Mouse (Mus musculus) gastrocnemius, postnatal 36 days (tissue): ENCODE data around the gene Col1a2. TPM values are rescaled to one million over a fixed set of nuclear protein-coding genes. Genes with fewer than 3 reads are reported as not detected.

Experiments used
- DNase-seq, 2 experiments: peaks; one replicate each; pipeline ENCODE4 v3.0.0; 2022
- intact Hi-C: fragments of 180-260 bp; cut with DNase I; formaldehyde crosslinking; loops from one replicate; pipeline ENCODE4 v1.15.1; 2025
- total RNA-seq, 2 experiments: library from RNA; stranded (reverse); gene quantifications; 2 replicates each; pipeline ENCODE4 v1.2.3; 2021

The Col1a2 gene
- total RNA-seq, 2 experiments from 2014 or later, result 437 to 544 TPM

DNA sequence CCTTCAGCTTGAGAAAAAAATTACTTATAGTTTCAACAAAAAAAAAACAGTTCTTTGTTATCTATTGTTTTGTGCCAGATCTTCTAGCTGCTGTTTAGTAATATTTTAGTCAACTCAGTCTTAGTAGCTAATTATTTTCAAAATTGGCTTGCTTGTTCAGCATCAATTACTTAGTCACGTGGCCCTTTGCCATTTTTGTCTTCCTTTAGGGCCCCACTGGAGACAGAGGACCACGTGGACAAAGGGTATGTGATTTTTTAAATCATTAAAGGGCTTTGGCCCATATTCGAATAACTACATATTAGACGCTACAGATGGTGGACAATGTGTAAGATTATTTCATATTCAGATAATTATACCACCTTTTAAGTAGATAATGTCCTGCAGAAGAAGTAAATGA lies 4.8 kb downstream of the Col1a2 start:
- intact Hi-C loops, result loop anchor here (5.0 kb wide), 1 partner anchor 92 kb away; no protein-coding TSS in a partner anchor
- no peak for DNase-seq

DNA sequence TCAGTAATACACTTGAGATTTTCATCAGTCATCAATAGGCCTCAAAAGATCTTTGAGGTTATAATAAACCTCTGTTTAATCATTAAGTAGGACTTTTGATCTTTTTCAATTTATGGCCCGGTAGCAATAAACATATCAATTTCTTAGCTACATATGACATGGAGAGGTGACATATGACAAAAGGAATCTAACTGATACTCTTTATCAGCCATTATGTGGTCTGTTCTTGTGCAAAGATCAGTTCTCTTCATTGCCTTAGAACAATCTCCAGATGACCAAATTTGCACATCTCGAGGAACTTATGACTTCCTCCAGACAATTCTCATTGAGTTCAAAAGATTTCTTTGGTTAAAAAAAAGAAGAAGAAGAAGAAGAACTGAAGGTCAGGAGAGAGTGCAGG lies 10.1 kb downstream of the Col1a2 start:
- DNase-seq, result no peak
- intact Hi-C loops, result no loop called here

DNA sequence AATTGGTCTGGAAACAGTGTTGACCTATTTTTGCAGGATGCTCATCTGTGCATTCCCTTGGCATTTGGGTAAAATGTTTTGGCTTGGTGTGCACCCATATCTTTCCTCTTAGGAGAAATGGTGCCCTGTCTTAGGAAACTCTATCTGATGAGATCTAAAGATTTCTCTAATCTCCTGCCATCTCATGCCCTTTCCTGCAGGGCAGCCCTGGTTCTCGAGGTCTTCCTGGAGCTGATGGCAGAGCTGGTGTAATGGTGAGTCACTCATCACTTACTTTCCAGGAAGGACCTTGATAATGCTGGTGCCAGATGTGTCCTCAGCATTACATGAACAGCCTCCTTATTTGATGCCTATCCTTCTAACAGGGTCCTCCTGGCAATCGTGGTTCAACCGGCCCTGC lies 16.4 kb downstream of the Col1a2 start:
- no peak for DNase-seq
- intact Hi-C loops, result no loop called here

DNA sequence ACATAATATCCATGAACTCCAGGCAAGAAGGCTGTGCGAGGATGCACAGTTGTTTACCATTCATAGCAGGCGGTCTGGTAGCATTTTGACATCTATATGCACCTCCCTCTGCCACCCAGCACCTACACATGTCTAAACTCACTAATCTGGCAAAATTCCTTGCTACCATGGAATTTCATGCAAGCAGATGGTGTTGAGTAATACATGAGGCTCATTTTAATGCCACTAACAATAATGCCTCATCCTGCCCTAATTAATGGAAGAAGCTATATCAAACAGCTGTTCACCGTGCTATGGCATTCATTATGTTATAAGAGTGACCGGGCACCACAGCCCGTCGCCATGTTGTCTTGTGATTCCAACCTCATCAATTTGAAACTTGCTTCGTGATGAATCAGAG lies 23.8 kb downstream of the Col1a2 start:
- no peak for DNase-seq
- intact Hi-C loops, result no loop called here

DNA sequence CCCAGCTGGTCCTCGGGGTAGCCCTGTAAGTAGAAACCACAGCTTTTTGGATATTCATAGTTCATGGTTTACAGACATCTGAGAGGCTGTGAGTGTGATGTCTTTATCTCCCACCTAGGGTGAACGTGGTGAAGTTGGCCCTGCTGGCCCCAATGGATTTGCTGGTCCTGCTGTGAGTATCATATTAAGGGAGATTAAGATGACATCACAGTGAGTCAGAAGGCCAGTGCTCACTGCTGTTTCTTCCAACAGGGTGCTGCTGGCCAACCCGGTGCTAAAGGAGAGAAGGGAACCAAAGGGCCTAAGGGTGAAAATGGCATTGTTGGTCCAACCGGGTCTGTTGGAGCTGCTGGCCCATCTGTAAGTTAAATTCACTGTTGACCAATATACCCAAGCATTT lies 26.4 kb downstream of the Col1a2 start:
- no peak for DNase-seq
- intact Hi-C loops, result no loop called here

DNA sequence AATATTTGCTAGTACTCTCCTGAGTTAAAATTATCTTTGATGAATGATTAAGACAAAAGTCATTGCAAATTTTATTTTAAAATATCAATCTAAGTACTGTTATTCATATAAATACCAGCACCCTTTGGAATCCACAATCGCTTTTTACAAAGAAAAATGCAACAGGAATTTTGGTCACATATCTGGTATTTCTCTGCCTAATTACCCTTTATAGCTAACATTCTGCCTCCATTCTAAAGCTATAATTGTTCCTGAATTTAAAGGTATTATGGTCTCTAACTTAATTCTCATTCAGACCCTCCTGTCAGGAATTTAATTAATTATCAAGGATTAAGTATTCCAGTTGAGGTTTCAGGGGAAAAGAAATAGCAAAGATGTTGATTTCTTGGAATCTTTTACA lies 28.3 kb downstream of the Col1a2 start:
- intact Hi-C loops, result no loop called here
- no peak for DNase-seq

DNA sequence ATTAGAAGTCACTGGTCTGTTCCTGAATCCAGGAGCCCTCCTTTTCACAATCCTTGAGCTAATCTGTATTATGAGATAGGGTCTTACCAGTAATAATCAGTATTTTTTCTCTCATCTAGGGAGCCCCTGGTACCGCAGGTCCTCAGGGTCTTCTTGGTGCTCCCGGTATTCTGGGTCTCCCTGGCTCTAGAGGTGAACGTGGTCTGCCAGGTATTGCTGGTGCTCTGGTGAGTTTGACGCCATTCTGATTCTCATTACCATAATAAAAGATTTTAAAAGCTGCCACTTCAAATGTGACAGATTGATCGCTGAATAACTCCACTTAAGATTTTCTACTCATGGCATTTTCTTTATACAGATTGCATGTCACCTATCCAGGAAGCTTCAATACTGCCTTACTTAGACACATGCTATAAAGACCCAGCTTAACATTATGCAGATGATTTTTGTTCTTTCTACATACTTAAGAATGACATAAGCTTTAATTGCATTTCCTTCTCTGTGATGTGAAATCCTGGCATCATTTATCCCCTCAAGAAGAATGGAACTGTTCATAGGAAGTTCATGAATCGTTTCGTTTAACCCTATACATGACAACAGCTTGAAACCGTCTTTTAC lies 30.0 kb downstream of the Col1a2 start:
- intact Hi-C loops, result no loop called here
- DNase-seq, result no peak

DNA sequence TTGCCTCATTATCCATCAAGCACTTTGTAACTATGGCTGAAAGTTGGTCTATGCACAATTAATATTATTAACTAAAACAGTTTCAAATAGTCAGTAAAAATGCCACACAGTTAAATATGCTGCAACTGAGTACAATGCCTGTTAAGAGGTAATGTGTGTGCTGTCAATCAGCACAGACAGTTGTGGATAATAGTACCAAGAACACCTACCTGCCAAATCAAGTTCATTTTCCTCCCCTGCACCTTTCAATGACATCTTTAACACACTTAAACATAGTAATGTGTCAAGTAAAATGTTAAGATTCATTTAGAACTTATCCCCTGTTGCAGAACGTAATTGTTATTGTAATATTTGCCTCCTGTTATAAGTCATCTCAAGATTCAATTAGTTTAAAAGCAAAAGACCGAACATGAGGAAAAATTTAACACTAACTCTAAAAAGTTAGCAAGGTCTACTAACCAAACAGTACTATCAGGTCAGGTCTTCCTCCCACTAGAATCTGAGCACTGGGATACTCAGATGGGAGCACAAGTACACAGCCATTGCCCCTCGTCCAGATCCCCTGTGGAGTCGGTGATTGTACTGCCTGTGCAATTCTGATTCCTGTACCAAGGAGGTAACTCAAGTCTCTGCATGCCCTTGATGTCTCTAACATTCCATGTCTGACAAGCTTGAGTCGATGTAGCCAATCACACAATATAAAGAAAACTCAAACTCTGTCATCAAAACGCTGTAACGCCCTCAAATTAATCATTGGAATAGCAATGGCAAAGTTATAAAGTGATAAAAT lies 37.5 kb downstream of the Col1a2 start:
- intact Hi-C loops, result no loop called here
- DNase-seq, result no peak

DNA sequence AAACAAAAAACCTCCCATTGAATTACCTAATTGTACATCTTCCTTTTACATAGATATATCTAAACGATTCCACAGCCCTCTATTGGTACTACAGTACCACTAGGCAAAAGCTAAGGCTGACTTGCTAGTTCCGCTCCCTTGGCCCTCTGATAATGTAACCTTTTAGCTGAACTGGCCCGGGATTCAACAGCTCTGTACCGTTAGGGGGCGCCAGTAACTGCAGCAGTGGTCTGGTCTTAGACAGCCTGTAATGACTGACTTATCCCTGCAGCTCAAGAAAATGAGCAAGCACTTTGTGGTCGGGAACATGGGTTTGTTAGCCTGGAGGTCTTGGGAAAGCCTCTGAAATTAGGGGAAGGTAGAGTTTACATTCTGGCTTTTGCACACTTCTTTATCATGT lies 39.9 kb downstream of the Col1a2 start:
- intact Hi-C loops, result no loop called here
- DNase-seq, result no peak

DNA sequence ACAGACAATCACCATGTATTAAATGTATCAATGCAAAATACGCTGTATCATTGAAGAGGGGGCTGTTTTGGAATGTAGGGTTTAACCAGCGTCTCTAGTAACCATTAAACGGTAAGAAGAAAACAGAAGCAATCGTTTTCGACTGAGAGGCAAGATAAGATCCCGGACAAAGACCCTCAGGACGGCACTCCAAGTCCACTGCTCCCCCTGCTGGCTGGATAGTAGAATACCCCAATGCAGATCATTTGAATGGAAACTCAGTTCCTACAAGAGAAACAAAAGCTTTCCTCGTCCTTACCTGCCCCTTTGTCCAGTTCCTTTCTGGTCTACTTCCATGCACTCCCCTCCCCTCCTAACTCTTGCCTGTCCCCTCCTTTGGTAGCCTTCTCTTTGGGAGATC lies 41.1 kb downstream of the Col1a2 start:
- intact Hi-C loops, result loop anchor here (5.0 kb wide), 1 partner anchor 133 kb away; no protein-coding TSS in a partner anchor
- peak in 1 of 2 experiments; percentile 66 for DNase-seq

DNA sequence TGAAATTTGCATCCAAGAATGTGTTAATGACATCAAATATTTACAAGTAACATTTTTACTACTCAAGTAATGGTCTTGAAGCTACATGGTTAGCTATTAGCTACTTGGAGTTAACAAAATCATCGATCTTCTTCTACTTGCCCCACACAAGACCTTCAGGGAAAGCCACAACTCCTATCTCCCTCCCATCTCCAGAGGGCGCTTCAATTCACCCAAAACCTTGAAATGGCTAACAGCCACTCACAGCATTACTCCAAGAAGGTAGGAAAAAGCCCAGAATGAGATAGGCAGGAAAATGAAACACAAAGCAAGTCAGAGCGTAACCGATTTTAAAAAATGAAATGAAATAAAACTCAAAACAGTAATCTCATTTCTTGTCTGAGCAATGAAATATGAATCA lies 44.3 kb downstream of the Col1a2 start:
- no peak for DNase-seq

DNA sequence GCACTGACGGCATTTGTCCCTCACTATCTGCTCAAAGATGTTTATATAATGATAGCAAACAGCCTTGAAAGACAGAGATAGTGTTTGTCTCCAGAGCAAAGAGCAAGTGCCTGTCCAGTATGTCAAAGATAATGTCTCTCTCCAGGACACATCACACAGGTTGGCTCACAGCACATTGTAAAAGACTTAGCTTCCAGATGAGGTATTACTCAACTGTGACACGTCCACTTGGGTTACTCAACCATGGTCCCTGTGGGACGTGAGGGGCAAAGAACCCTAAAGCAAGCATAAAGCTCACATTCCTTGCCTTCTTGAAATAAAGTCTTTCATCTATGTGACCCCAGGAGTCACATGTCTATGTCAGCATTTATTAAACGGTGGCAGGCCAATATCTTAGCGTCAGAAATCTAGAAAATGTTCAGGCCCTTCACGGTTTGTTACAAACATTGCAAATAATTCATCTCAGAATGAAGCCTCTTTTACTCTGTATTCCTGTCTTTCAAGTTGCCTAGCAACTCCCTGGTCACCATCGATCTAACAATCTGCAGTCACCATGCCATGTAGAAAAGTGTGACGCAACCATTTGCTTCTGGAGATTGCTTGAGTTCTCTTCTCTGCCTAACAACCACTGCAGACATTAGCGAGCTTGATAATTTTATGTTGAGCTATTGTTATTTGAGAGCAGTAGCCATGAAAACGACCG lies 45.4 kb downstream of the Col1a2 start:
- no peak for DNase-seq
- intact Hi-C loops, result loop anchor here (5.0 to 10.0 kb wide), 2 partner anchors 138 to 195 kb away; partner anchors contain the start of genes Peg10 and Sgce

More for the DNA sequence above, 44.3 kb downstream of the Col1a2 start:
- intact Hi-C loops, result loop anchor here (5.0 kb wide), 1 partner anchor 137 kb away; no protein-coding TSS in a partner anchor

DNA sequence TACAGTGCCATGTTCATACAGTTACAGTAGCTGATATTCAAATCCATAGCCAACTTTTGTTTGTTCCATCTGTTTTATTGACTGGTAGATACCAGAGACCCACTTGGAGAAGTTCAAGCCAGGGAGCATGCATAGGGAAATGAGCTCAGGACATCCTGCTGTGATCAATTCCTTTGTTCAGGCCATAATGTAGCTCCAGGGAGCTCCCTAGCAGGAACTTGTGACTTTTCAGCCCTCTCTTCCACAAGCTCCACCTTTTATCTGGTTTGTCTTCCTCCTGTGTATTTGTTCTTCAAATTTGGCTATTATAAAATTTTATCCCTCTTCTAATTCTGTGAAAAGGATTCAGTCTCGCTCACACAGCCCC lies 45.9 kb downstream of the Col1a2 start:
- intact Hi-C loops, result loop anchor here (10.0 kb wide), 1 partner anchor 194 kb away; the partner anchor contains the start of genes Peg10 and Sgce
- DNase-seq, result no peak

DNA sequence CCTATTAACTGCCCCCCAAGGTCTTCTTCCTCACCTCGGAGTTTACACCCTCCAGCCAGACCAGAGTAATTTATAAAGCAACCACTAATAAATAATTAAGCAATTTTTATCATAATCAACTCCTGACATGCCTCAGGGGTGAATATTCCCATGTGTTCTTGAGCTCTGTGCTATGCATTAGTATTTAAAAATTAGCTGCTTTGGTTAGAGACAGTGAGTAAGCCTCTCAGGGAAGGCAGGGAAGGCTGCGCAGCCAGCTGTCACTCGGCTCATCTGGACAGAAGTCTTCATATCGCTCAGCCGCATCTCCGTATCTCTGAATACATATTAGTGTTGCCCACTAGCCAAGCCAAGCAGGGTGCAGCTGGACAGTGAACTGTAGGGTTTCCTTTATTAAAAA lies 50.8 kb downstream of the Col1a2 start:
- intact Hi-C loops, result loop anchor here (5.0 to 10.0 kb wide), 2 partner anchors 189 to 557 kb away; partner anchors contain the start of genes Peg10 and Sgce
- no peak for DNase-seq

DNA sequence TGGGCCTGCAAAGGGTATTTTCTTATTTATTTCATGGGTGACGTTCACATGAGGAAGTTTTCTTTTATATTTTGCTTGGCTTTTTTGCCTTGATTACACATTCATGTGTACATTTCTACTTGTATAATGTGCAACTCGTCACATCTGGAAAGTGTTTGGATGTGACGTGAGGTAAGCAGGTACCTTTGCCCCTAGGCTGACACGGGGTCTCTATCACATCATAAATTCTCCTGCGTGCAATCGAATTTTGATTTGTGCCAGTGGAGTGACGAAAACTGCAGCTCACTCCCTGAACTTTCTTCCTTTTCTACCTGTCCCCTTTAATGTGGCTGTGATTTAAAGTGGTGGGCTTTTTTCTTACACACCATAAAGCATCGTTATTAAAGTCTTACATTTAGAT lies 52.5 kb downstream of the Col1a2 start:
- intact Hi-C loops, result loop anchor here (5.0 to 10.0 kb wide), 2 partner anchors 188 to 555 kb away; partner anchors contain the start of genes Peg10 and Sgce
- no peak for DNase-seq

DNA sequence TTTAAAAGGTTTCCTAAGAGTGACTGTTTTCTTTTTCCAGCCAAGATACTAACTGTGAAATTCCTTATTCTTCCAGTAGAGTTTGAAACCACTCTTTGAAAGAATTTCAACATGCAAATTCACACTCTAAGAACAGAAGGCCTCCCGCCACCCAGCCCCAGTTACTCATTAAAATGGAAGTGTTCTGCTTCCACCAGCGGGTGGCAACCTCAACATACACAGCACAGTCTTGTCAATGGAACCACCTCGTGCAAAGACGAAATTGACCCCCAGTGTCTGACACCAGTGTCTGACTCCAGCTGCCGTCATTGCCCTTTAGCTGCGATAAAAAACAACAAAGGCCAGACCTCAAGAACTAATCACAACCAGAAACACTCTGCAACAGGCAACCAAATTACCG lies 53.1 kb downstream of the Col1a2 start:
- no peak for DNase-seq
- intact Hi-C loops, result loop anchor here (5.0 to 10.0 kb wide), 2 partner anchors 187 to 555 kb away; partner anchors contain the start of genes Peg10 and Sgce

DNA sequence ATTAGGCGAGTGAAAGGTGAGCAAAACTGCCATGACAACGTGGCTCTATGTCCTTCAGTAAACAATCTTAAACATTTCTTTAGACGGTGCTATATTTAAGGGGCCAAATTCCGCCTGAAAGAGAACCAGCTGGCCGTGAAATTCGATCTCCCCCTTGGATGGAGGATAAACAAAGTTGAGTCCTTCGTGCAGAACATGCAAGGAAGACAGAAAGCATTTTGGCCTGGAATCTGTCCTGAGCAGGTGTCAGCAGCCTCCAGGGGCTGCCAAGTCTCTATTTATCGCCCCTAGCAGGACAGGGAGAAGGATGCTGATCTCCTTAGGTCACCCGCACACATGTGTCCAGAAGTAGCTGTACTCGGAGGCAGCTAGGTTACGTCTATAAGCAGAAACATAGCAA lies 56.5 kb downstream of the Col1a2 start:
- intact Hi-C loops, result no loop called here
- no peak for DNase-seq

DNA sequence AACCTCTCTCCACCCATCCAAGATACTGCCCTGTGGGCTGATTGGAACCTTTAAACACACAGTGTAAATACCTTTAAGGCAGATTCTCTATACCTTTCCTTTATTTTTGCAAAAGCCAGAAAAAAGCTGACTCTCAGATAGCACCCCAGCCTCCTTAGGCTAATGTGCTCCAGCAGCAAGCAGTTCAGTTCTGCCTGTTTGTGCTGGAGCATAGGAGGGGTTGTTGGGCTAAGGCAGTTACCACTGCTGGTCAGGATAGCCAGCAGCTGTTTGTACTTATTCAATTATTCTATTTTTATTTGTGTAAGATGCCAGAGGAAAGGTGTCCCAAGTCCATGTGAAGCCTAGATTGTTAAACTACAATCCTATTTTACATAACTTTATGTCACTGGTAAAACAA lies 57.0 kb downstream of the Col1a2 start:
- intact Hi-C loops, result no loop called here
- no peak for DNase-seq

DNA sequence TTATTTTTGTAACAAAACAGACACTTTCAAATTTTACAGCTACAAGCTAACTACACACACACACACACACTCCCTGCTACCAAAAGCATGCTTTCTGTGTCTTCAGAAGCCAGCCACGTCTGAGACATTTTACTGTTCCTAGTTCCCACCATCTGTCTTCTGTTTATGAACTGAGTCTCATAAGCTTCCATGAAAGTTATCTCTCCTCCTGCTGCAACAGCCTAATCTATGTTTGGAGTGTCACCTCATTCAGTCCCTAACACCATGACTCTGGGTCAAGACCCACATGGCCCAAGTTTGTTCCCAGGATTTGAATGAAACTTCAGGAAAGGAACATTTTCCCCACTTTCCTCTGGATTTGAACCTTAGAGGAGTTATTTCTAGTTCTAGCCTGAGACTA lies 57.8 kb downstream of the Col1a2 start:
- intact Hi-C loops, result no loop called here
- DNase-seq, result no peak

DNA sequence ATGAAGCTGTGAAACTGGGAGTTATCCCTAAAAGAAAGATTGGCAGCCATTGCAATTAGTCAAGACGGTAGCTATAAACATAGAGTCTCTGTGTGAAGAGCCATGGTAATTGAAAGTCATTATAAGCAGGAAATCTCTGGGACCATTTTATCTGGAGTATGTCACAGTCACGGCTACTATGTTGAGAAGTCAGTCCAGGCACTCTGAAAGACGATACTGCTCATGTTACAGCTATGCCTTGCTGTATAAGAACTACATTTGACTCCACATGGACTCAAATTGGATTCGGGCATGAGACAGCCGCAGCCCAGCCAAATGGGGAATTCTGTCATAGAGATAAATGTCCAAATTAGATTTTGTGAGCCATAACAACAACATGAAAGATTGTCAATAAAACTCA lies 58.9 kb downstream of the Col1a2 start:
- intact Hi-C loops, result no loop called here
- no peak for DNase-seq

DNA sequence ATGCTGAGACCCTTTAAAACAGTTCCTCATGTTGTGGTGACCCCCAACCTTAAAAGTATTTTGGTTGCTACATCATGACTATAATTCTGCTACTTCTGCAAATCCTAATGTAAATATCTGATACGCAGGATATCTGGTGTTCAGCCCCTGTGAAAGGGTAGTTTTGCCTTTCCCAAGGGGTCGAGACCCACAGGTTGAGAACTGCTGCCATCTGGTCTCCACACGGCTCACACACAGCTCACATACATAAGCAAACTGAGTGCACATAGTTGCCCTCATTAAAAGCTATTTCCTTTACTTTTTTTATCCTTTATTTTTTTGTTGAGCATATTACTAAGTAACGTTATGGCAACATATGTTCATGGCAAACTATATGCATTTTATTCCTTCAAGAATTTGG lies 65.8 kb downstream of the Col1a2 start:
- DNase-seq, result no peak
- intact Hi-C loops, result no loop called here
